Mouse (Mus musculus): ENCODE data around the gene P2rx3.

Gene P2rx3

GRCm38 (mm10) chr2:85037047-85038026, at the start of gene P2rx3, which contains the start of gene Ssrp1:
TSS of gene P2rx3 (minus strand) at chr2:85037462.
TSS of gene Ssrp1 (plus strand) at chr2:85037234.
- in situ Hi-C loops (cut with MboI; ENCODE audit: low pct_unique_long_range_greater_than_20kb in 1 of 2, low sequenced_read_pairs in 2 of 2, unreplicated experiment in 1 of 2), result no loop called here

DNA sequence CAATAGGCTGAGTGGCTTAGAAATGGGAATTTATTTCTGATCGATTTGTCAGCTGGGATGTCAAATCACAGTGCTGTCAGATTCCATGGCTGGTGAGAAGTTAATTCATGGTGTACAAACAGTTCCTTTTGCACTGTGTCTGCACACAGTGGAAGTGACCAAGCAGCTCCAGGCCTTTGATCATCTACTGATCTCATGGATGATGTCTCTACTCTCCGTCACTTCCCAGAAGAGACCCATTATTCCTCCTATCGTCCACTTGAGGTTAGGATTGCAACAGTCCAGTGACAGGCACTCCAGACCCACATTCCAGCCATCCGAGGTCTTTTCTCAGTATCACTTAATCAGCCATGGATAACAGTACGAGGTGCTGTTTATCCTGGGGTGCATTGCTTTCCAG, 36.5 kb upstream of the P2rx3 start:
- in situ Hi-C loops (cut with MboI; ENCODE audit: low pct_unique_long_range_greater_than_20kb in 1 of 2, low sequenced_read_pairs in 2 of 2, unreplicated experiment in 1 of 2), result no loop called here

- in situ Hi-C loops (cut with MboI; ENCODE audit: low pct_unique_long_range_greater_than_20kb in 1 of 2, low sequenced_read_pairs in 2 of 2, unreplicated experiment in 1 of 2), result no loop called here
Observed at GRCm38 (mm10) chr2:85071921-85072320, 34.7 kb upstream of the P2rx3 start.

DNA sequence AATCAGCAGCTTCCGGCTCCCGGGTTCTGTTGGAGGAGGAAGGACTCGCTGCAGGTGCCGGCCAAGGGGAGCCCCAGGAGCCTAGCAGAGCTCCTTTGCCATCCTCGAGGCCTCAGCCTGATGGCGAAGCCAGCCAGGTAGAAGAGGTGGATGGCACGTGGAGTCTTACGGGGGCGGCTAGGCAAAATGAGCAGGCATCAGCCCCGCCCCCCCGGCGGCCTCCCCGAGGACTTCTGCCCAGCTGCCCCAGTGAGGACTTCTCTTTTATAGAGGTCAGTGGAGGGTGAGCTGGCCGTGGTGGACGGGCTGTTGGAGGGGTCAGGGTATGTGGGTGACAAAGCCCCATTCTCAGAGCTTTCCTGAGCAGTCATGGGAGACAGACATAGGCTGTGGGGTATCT, 32.8 kb upstream of the P2rx3 start:
- in situ Hi-C loops (cut with MboI; ENCODE audit: low pct_unique_long_range_greater_than_20kb in 1 of 2, low sequenced_read_pairs in 2 of 2, unreplicated experiment in 1 of 2), result no loop called here

GRCm38 (mm10) chr2:85068626-85069025, 31.4 kb upstream of the P2rx3 start:
- in situ Hi-C loops (cut with MboI; ENCODE audit: low pct_unique_long_range_greater_than_20kb in 1 of 2, low sequenced_read_pairs in 2 of 2, unreplicated experiment in 1 of 2), result no loop called here

DNA sequence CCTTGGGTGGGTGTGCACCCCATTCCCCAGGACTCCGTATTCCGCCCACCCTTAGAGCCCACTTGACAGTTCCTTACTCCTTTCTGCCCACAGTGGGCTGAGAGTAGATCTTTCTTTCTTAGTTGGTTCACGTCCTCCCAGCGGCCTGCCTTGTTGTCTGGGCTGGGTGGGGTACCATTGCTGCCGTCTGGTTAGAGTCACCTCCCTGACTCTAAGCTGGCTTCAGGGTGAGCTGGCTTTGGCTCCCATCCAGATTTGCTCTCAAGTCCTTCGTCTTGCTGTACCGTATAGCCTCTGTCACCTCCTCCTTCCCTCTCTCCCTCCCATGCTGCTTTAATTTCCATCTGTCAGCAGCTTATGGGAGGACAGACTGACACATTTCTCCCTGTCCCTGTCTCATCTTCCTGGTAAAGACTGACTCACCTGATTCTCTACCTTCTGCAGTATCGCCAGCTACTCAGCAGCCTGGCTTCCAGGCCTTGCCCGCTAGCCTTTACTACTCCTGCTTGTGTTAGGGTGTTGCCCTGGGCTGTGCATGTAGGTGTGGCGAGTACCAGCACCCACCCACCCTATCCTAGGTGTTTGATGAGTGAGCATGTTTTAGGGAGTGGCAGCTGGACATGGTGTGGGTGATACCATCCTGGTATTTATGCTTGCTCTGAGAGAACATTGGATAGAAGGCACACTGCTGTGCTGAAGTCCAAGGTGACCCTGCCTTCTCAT, 30.8 kb upstream of the P2rx3 start:
- in situ Hi-C loops (cut with MboI; ENCODE audit: low pct_unique_long_range_greater_than_20kb in 1 of 2, low sequenced_read_pairs in 2 of 2, unreplicated experiment in 1 of 2), result no loop called here

DNA sequence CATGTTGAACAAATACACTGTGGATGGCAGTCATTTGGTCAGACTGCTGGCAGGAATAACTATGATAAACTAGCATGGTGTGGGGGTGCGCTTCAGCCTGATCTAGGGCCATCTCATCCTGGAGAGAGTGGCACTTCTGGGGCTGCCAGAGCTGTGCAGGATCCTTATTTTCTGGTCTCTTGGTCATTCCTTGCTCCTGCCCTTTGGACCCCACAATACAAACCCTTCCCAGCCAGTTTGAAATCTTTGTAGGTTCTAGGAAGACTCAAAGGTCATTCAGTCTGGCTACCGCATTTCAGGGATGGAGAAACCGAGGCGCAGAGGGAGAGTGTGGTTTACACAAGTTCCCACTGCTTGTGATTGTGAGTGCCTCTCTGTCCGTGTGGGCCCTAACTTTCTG, 29.7 kb upstream of the P2rx3 start:
- in situ Hi-C loops (cut with MboI; ENCODE audit: low pct_unique_long_range_greater_than_20kb in 1 of 2, low sequenced_read_pairs in 2 of 2, unreplicated experiment in 1 of 2), result no loop called here

GRCm38 (mm10) chr2:85065141-85065875, 28.0 kb upstream of the P2rx3 start:
- in situ Hi-C loops (cut with MboI; ENCODE audit: low pct_unique_long_range_greater_than_20kb in 1 of 2, low sequenced_read_pairs in 2 of 2, unreplicated experiment in 1 of 2), result no loop called here

GRCm38 (mm10) chr2:85061107-85061541, 23.9 kb upstream of the P2rx3 start:
- in situ Hi-C loops (cut with MboI; ENCODE audit: low pct_unique_long_range_greater_than_20kb in 1 of 2, low sequenced_read_pairs in 2 of 2, unreplicated experiment in 1 of 2), result no loop called here

DNA sequence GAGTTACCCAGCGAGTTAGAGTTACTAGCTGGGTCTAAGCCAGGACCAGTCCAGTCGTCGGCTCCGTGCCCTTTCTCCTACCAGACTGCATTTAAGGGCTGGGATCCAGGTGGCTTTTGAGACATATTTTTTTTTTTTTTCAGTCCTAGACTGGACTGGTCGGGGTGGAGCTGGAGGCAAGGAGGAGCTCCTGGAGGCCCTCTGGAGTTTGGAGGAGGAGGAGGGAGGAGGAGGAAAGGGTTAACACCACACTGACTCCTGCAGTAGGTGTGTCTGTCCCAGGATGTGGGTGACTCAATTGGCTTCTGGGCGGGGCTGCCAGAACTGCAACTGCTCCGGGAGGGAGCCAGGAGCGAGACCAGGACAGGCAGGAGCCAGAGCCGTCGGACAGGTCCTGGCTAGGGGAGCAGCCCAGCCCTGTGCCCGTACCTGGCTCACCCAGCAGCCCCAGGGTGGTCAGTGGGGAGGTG, 23.4 kb upstream of the P2rx3 start:
- in situ Hi-C loops (cut with MboI; ENCODE audit: low pct_unique_long_range_greater_than_20kb in 1 of 2, low sequenced_read_pairs in 2 of 2, unreplicated experiment in 1 of 2), result no loop called here

DNA sequence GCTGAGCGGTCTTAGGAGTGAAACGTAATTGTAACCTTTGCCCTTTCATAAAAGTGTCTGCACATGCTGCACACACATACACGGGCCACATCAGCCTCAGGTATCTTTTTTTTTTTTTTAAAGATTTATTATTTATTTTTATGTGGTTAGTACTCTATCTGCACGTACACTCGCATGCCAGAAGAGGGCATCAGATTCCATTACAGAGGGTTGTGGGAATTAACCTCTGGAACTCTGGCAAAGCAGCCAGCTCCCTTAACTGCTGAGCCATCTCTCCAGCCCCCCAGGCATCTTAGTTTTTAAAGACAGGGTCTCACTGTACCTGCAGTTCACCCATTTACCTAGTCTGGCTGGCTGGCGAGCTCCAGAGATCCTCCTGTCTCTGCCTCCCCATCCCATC, 22.4 kb upstream of the P2rx3 start:
- in situ Hi-C loops (cut with MboI; ENCODE audit: low pct_unique_long_range_greater_than_20kb in 1 of 2, low sequenced_read_pairs in 2 of 2, unreplicated experiment in 1 of 2), result no loop called here

GRCm38 (mm10) chr2:85056711-85057110, 19.4 kb upstream of the P2rx3 start:
- in situ Hi-C loops (cut with MboI; ENCODE audit: low pct_unique_long_range_greater_than_20kb in 1 of 2, low sequenced_read_pairs in 2 of 2, unreplicated experiment in 1 of 2), result no loop called here

GRCm38 (mm10) chr2:85053192-85053816, 16.0 kb upstream of the P2rx3 start:
- in situ Hi-C loops (cut with MboI; ENCODE audit: low pct_unique_long_range_greater_than_20kb in 1 of 2, low sequenced_read_pairs in 2 of 2, unreplicated experiment in 1 of 2), result no loop called here

DNA sequence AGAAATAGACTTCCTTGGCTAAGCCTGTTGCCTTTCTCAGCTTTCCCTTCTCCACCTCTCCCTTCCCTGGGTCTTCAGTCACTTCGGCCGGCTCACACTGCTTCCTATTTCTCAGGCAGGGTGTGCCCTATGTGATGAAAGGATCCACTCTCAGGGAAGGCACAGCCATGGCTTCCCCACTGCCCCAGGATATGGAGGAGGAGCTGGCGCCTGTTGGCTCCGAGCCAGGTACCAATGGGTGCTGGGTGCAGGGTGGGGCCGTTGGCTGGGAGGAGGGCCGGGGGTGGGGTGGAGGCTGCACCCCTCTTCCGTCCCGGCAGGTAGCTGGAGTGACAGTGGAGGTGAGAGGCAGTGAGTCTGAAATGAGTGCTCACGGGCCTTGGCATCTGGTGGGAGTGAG, 13.5 kb upstream of the P2rx3 start:
- in situ Hi-C loops (cut with MboI; ENCODE audit: low pct_unique_long_range_greater_than_20kb in 1 of 2, low sequenced_read_pairs in 2 of 2, unreplicated experiment in 1 of 2), result no loop called here

DNA sequence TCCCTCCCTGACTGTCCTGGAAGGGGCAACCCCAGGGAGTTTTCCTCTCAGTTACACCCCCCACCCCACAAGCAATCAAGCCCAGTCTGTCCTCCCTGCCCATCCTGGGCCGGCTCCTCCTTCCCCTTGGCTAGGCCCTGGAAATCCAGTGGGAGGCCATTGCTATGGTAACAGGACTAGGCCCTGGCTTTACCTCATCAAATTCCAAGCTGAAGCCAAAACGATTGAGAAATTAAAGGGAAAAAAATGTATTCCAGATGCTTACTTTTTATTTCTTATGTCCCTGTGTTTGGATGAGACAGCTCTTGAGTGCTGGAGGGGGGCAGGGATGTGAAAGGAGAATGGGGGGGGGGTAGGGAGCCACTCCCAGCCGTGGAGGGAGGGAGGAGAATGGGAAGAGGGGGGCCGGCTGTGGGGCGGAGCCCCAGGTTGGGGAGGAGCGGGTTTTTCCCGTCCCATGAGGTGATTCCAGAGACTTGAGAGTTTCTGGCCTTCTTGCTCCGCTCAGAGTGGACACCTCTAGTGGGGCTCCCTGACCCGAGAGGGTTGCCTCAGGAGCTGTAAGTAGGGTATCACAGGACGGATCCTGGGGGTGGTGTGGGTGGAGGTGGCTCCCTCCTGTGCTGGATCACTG, 12.9 kb upstream of the P2rx3 start:
- in situ Hi-C loops (cut with MboI; ENCODE audit: low pct_unique_long_range_greater_than_20kb in 1 of 2, low sequenced_read_pairs in 2 of 2, unreplicated experiment in 1 of 2), result no loop called here

DNA sequence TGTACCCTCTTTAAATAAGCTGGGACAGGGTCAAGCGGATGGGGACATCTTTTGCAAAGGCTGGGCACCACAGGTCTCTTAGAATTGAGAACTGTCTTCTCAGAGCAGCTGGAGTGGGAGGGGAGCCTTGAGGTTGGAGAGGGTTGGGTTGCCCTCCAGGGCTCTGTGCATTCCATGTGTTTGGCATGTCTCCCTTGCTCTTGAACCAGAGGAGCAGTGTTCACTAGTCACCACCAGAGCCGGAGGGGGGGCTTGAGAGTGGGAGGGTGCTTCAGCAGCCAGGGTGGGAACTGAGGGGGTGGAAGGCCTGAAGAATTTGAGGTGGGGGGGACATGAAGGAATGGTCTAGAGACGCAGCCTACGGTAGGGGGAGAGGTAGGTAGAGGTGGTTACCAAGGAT, 12.0 kb upstream of the P2rx3 start:
- in situ Hi-C loops (cut with MboI; ENCODE audit: low pct_unique_long_range_greater_than_20kb in 1 of 2, low sequenced_read_pairs in 2 of 2, unreplicated experiment in 1 of 2), result no loop called here

- in situ Hi-C loops (cut with MboI; ENCODE audit: low pct_unique_long_range_greater_than_20kb in 1 of 2, low sequenced_read_pairs in 2 of 2, unreplicated experiment in 1 of 2), result no loop called here
Observed at GRCm38 (mm10) chr2:85048168-85048751, 11.0 kb upstream of the P2rx3 start.
